Mouse (Mus musculus) NIH3T3 (cell line): ENCODE results near the gene Slc25a25.

Experiments used
- DNase-seq: peaks from one replicate; pipeline ENCODE4 v3.0.0-alpha.2; 2012; ENCODE audit warnings: low read depth

Gene Slc25a25

GRCm38 (mm10) chr2:32458300-32458699 lies 7.1 kb upstream of the Slc25a25 start:
- DNase-seq, result peak; percentile 93

DNA sequence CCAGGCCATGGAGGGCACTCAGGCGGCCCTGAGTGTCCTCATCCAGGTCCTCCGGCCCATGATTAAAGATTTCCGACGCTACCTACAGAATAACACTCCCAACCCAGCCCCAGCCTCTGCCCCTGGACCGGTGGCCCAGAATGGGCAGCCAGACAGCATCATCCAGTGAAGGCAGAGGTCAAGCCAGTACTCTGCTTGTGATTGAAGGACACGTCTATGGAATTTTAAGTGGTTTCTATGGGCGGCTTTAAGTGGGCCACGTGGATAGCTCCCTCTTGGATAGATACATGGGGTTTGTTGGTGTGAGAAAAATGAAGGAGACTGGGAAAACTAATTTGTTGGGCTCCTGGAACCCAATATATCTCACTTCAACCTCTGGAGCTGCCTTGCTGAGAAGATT lies 3.9 kb upstream of the Slc25a25 start:
- DNase-seq, result no peak

- no peak for DNase-seq
Measured at GRCm38 (mm10) chr2:32454633-32455032, 3.4 kb upstream of the Slc25a25 start.

DNA sequence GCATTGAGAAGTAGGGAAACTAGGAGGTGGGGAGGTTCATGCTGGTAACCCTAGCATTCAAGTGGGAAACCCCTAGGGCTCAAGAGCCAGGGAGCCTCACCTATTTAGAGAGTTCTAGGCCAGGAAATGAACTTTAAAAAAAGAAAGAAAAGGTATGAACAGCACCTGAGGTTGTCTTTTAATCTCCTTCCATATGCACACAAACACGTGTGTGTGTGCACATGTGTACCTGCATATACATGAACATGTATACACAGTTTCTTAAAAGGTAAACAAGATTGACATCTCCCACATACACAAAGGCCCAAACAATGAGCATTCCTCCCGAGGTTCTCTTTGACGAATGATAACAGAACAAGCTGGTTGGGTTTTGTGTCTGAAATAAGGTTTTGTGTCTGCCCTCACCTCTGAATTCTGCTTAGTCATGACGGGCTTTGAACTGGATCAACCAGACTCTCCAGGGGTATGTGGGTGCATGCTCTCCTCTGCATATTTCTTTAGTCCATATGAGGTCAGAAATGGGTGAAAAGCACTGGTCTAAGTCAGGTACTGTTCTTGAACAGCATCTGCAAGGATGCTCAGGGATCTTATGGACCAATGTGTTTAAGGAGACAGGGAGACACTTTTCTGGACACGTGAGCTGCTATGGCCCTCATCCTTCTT lies 2.5 kb upstream of the Slc25a25 start:
- no peak for DNase-seq

DNA sequence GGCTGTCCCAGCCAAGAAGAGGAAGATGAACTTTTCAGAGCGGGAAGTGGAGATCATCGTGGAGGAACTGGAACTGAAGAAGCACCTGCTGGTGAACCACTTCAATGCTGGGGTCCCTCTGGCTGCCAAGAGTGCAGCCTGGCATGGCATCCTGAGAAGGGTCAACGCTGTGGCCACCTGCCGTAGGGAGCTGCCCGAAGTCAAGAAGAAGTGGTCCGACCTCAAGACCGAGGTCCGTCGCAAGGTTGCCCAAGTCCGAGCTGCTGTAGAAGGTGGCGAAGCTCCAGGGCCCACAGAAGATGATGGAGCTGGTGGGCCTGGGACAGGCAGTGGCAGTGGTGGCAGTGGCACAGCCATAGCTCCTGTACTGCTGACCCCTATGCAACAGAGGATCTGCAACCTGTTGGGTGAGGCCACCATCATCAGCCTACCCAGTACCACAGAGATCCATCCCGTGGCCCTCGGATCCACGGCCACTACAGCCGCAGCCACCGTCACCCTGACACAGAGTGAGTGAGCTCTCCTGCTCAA lies 1.3 kb upstream of the Slc25a25 start:
- no peak for DNase-seq

- peak; percentile 99 for DNase-seq
Measured at GRCm38 (mm10) chr2:32451870-32452372, 676 bp upstream of the Slc25a25 start.

- DNase-seq, result no peak
Measured at GRCm38 (mm10) chr2:32449761-32450754, 1.2 kb downstream of the Slc25a25 start, which contains the start of gene Naif1. TSS of gene Naif1 (plus strand) at chr2:32450457.

GRCm38 (mm10) chr2:32448480-32448879 lies 2.8 kb downstream of the Slc25a25 start:
- no peak for DNase-seq

DNA sequence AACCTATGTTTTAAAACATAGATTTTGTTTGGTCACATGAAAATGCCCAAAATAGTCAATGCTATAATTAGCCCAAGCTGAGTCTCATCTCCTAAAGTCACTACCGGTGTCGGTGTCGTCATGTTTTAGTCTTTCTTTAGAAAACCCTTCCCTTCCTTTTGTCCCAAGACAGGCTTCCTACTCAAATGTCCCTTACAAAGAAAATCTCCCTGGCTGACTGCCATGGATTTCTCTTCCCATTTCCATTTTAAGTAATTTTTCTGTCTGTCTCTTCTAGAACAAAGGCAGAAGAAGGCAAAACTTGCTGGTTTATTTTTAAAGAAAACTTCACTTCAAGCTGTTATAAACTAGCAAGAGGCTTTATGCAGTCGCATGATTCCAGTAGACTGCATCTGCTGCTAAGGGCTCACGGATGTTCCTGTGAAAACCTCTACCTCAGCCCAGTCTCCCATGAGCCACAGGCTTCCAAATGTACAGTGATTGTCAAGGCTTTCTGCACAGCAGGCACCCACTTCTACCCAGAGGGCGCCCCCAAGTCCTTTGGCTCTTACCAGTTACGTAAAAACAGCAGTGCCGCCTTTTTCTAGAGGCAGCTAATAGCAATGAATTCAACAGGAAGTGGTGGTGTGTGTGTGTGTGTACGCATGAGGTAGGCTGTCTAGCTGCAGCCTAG lies 3.8 kb downstream of the Slc25a25 start:
- no peak for DNase-seq

GRCm38 (mm10) chr2:32445535-32445934 lies 5.7 kb downstream of the Slc25a25 start:
- DNase-seq, result no peak

GRCm38 (mm10) chr2:32441550-32441949 lies 9.7 kb downstream of the Slc25a25 start:
- DNase-seq, result no peak

DNA sequence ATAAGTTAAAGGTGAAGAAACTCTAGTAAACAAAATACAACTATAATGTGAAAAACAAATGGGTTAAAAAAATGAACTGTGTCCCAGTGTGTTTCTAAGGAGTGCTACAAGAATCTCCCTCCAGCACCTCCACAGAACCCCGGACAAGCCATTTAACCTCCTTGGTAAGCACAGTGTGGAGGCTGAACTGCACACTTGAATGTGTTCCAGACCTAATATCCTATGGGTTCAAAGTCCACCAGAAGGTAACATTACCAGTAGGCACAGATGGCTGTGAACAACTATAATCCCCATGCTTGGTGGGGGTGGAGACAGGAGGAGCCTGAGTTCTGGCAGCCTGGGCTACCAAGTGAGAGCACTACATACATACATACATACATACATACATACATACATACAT lies 10.6 kb downstream of the Slc25a25 start:
- DNase-seq, result no peak

GRCm38 (mm10) chr2:32440164-32440563 lies 11.1 kb downstream of the Slc25a25 start:
- no peak for DNase-seq

- DNase-seq, result no peak
Measured at GRCm38 (mm10) chr2:32439177-32439576, 12.1 kb downstream of the Slc25a25 start.

DNA sequence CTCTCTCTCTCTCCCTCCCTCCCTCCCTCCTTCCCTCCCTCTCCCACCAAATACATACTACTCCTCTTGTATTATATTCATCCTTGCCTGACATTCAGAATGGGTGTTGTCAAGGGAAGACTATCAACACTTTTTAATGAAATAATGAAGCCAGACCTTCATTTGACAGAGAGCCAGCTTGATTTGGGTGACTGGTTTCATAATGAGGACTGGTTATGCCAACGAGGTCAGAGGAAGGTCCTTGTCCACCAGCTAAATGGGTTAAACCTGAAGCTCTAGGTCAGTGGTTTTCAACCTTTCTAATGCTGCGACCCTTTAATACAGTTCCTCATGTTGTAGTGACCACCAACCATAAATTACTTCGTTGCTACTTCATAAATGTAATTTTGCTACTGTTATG lies 12.5 kb downstream of the Slc25a25 start:
- DNase-seq, result no peak

GRCm38 (mm10) chr2:32437612-32438166 lies 13.6 kb downstream of the Slc25a25 start:
- DNase-seq, result no peak

- DNase-seq, result peak; percentile 72
Measured at GRCm38 (mm10) chr2:32436686-32437372, 14.4 kb downstream of the Slc25a25 start.

GRCm38 (mm10) chr2:32430701-32431676 lies 20.3 kb downstream of the Slc25a25 start:
- DNase-seq, result no peak

DNA sequence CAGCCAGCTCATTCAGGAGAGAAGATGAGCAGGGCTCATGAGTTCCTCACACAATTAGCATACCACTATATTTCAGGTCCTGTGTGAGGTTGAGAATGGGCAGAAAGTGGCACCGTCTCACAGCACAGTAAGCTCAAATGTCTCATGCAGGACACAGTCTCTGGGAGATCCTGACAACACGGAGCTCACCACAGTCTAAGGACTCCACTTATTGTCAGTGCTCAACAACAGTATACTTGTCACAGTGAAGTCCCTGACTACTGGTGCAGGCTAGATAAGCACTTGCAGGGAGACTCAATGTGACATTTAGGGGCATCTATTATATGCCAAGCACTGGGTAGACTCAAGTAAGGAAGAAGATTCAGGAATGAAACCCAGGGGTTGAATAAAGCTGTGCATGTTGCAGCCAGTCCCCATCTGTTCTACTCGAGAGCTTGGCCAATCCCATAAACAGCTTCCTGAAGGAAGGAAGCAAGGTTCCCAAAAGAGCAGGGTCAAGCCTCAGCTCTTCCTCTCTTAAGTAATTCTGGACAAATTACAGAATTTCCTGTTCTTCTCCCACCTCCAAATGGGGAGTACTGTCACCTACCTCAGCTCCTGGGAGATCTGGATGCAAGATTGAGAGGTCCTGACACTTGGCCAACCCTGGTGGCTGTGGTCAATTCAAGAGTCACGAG lies 21.9 kb downstream of the Slc25a25 start:
- no peak for DNase-seq
